Mouse (Mus musculus): Measurements from ENCODE around the gene Hmcn1.

- no peak for TF ChIP-seq CEBPB (IDR thresholded peaks at IDR 0.05; ENCODE audit: low read depth)
- peak; percentile 55 for TF ChIP-seq CTCF (IDR thresholded peaks at IDR 0.05; ENCODE audit: control insufficient read depth, insufficient read depth, insufficient read length)
- TF ChIP-seq MYOD1 (IDR thresholded peaks at IDR 0.05; ENCODE audit: control insufficient read depth, insufficient read length, low read depth), result no peak
- TF ChIP-seq FOSL1 (IDR thresholded peaks at IDR 0.05; ENCODE audit: insufficient read depth, low read length, poor library complexity, severe bottlenecking), result no peak
- TF ChIP-seq MAX (IDR thresholded peaks at IDR 0.05), result no peak
- no peak for TF ChIP-seq USF1 (IDR thresholded peaks at IDR 0.05; ENCODE audit: low read depth)
These were observed 16.0 kb upstream of the Hmcn1 start for GRCm38 (mm10) chr1:151009115-151009797.
